Mouse (Mus musculus): ENCODE data around the gene Camp. TPM values are rescaled to one million over a fixed set of nuclear protein-coding genes. Genes with fewer than 3 reads are reported as not detected.

The Camp gene
- polyA plus RNA-seq, 1 experiment from 2014 or later: 0.74 TPM

Small RNAs within 50 kb of the gene (microRNA-seq; reads per million reads assigned to microRNA genes)
- gene Mir7089: 0.82 reads per million

Other genes with a start within 250 kb of the Camp start
- gene Fbxw24, start 223.6 kb downstream of the Camp start, polyA plus RNA-seq (2015; fragmentation: Nextera tagmentation; extraction: Ambion mirVana): not detected in 2 replicates
- not detected in 2 replicates for gene Fbxw25, start 185.0 kb downstream of the Camp start, polyA plus RNA-seq (2015; fragmentation: Nextera tagmentation; extraction: Ambion mirVana)
- not detected in 2 replicates for gene Fbxw18, start 146.9 kb downstream of the Camp start, polyA plus RNA-seq (2015; fragmentation: Nextera tagmentation; extraction: Ambion mirVana)
- gene Fbxw26, start 103.5 kb downstream of the Camp start, polyA plus RNA-seq (2015; fragmentation: Nextera tagmentation; extraction: Ambion mirVana): not detected in 2 replicates
- gene Fbxw27, start 58.9 kb downstream of the Camp start, polyA plus RNA-seq (2015; fragmentation: Nextera tagmentation; extraction: Ambion mirVana): not detected in 2 replicates
- gene Spink8, start 37.3 kb downstream of the Camp start, polyA plus RNA-seq (2015; fragmentation: Nextera tagmentation; extraction: Ambion mirVana): not detected in 2 replicates
- gene Nme6, start 16.9 kb downstream of the Camp start, polyA plus RNA-seq (2015; fragmentation: Nextera tagmentation; extraction: Ambion mirVana): 59.9 and 61.4 TPM in 2 replicates
- gene Cdc25a, start 26.0 kb upstream of the Camp start, polyA plus RNA-seq (2015; fragmentation: Nextera tagmentation; extraction: Ambion mirVana): 17.8 and 19.5 TPM in 2 replicates
- gene Map4, start 81.8 kb upstream of the Camp start, polyA plus RNA-seq (2015; fragmentation: Nextera tagmentation; extraction: Ambion mirVana): 77.3 and 82.0 TPM in 2 replicates

All from heart, embryonic 13.5 days (tissue).